Mouse (Mus musculus): ENCODE data around the gene St6galnac3. TPM values are rescaled to one million over a fixed set of nuclear protein-coding genes. Genes with fewer than 3 reads are reported as not detected.
"Not testable (repeated sequence)": the region's sequence is repeated elsewhere in the genome, so short reads cannot be mapped to it uniquely, and the experiment has no call there.

Gene St6galnac3
- polyA plus RNA-seq, 1 experiment from 2014 or later = 48.6 TPM

DNA sequence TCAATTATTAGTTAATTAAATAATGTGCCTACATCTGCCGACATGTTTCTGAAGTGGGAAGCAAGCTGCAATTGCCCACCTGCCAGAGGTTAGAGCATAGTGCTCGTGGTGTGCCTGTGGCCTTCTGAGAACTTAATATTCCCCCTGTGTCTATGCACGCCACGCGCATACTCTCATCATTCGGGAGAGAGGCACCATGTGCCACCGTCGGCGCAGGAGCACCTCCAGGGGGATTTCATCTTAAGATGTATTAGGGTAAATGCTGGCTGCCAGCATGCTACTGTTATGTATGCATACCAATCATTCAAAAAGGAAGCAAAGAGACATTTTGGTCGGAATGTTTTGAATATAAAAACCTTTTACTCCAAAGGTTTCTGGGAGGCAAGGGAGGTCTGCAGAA, 319.3 kb downstream of the St6galnac3 start:
- 53% methylated on average over 10 of the region's 10 CpGs for WGBS
- Histone ChIP-seq H3K27me3 (no peaks in the 10 kb centered on the region), H3K9ac (no peak overlapping the region), H3K4me3 (replicated peaks) (no peak overlapping the region), H3K4me2 (replicated peaks) (no peak overlapping the region), H3K9me3 (replicated peaks) (no peaks in the 10 kb centered on the region), H3K36me3 (no peaks in the 10 kb centered on the region), H3K4me1 (peaks cover 8% of the 10 kb centered on the region; the same call in 1 of the 2 replicates), H3K27ac (replicated peaks) (no peak overlapping the region)
- ATAC-seq (ENCODE audit: insufficient number of reproducible peaks, low FRiP score, low TSS enrichment, low read depth) = no peak

- no peak for ATAC-seq (ENCODE audit: insufficient number of reproducible peaks, low FRiP score, low TSS enrichment, low read depth)
- no peak overlapping the region for H3K27ac ChIP-seq (replicated peaks)
Observed at GRCm38 (mm10) chr3:153400259-153400658, 324.7 kb downstream of the St6galnac3 start.

GRCm38 (mm10) chr3:153399574-153399973, 325.4 kb downstream of the St6galnac3 start:
- H3K27me3 ChIP-seq = no peaks in the 10 kb centered on the region
- H3K4me1 ChIP-seq = peaks cover 10% of the 10 kb centered on the region; the same call in 1 of the 2 replicates
- no peaks in the 10 kb centered on the region for H3K9me3 ChIP-seq (replicated peaks)
- ATAC-seq (ENCODE audit: insufficient number of reproducible peaks, low FRiP score, low TSS enrichment, low read depth) = no peak
- no peak overlapping the region for H3K27ac ChIP-seq (replicated peaks)
- no peaks in the 10 kb centered on the region for H3K36me3 ChIP-seq
- no peak overlapping the region for H3K4me3 ChIP-seq (replicated peaks)
- H3K4me2 ChIP-seq (replicated peaks) = no peak overlapping the region
- 79% methylated on average over 6 of the region's 6 CpGs for WGBS
- H3K9ac ChIP-seq = no peak overlapping the region

More at GRCm38 (mm10) chr3:153400259-153400658, 324.7 kb downstream of the St6galnac3 start:
- no peaks in the 10 kb centered on the region for H3K36me3 ChIP-seq
- H3K27me3 ChIP-seq = no peaks in the 10 kb centered on the region
- H3K9me3 ChIP-seq (replicated peaks) = no peaks in the 10 kb centered on the region
- no peak overlapping the region for H3K4me2 ChIP-seq (replicated peaks)
- H3K4me1 ChIP-seq = peaks cover 10% of the 10 kb centered on the region; the same call in 1 of the 2 replicates
- H3K9ac ChIP-seq = no peak overlapping the region
- WGBS = 91% methylated on average over 3 of the region's 3 CpGs
- H3K4me3 ChIP-seq (replicated peaks) = no peak overlapping the region

- ATAC-seq (ENCODE audit: insufficient number of reproducible peaks, low FRiP score, low TSS enrichment, low read depth) = no peak
- Histone ChIP-seq H3K4me1 (peaks cover 10% of the 10 kb centered on the region; the same call in 1 of the 2 replicates), H3K4me2 (replicated peaks) (no peak overlapping the region), H3K27me3 (no peaks in the 10 kb centered on the region), H3K36me3 (no peaks in the 10 kb centered on the region), H3K9me3 (replicated peaks) (no peaks in the 10 kb centered on the region), H3K4me3 (replicated peaks) (no peak overlapping the region), H3K27ac (replicated peaks) (no peak overlapping the region), H3K9ac (no peak overlapping the region)
- WGBS = 80% methylated on average over 9 of the region's 9 CpGs
Observed at GRCm38 (mm10) chr3:153397726-153398125, 327.2 kb downstream of the St6galnac3 start.

DNA sequence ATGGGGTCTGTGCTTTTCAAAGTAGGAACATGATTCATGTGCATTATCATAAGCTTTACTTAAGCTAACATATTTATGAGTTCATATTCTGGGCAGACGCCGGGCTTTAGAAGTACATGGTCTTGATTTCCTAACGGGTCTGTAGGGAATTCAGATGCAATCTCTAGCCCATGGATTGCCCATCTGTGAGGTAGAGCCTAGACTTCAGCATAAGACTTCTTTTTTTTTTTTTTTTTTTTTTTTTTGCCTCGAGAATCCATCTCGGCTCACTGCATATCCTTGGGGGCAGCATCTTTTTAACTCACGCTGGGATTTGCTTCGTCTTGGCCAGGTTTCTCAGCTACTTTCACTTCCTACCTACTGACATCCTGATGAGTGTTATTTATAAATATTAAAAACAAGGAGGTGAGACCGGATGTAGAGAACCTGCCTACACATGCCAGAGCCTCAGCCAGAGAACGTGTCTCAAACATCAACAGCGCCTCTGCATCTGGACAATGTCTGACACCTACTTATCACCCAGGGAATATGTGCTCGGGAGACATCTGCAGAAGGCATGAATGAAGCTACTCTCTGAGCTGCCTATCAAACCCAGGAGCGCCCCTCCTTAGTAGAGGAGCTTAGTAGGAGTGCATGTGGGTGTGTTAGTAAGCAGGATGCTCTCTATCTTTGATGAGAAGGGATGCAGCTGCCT, 328.5 kb downstream of the St6galnac3 start:
- no peak overlapping the region for H3K4me3 ChIP-seq (replicated peaks)
- H3K9me3 ChIP-seq (replicated peaks) = no peaks in the 10 kb centered on the region
- ATAC-seq (ENCODE audit: insufficient number of reproducible peaks, low FRiP score, low TSS enrichment, low read depth) = no peak
- no peak overlapping the region for H3K27ac ChIP-seq (replicated peaks)
- peaks cover 10% of the 10 kb centered on the region; the same call in 1 of the 2 replicates for H3K4me1 ChIP-seq
- WGBS = 51% methylated on average over 12 of the region's 12 CpGs
- no peak overlapping the region for H3K9ac ChIP-seq
- no peaks in the 10 kb centered on the region for H3K36me3 ChIP-seq
- no peak overlapping the region for H3K4me2 ChIP-seq (replicated peaks)
- H3K27me3 ChIP-seq = no peaks in the 10 kb centered on the region

DNA sequence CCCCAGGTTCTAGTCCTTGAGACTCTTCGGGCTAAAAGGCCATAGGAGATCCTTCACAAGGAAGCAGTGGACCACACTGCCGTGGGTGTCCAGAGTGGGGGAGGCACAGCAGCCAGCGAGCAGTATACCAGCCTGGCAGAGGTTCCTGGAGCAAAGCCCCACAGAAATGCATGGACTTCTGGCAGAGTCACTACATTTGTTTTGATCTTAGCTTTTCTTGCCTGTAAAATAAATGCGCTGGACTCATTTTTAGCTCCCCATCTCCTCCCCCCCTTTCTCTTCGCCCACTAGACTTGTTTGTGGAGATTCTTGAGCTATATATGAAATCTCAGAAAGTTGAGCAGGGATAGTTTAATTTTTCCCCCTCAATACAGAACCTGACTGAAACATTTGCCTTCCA, 329.6 kb downstream of the St6galnac3 start:
- 74% methylated on average over 5 of the region's 5 CpGs for WGBS

GRCm38 (mm10) chr3:153394751-153395150, 330.2 kb downstream of the St6galnac3 start:
- Histone ChIP-seq H3K9me3 (replicated peaks) (no peaks in the 10 kb centered on the region), H3K27ac (replicated peaks) (no peak overlapping the region), H3K4me2 (replicated peaks) (no peak overlapping the region), H3K36me3 (no peaks in the 10 kb centered on the region), H3K9ac (no peak overlapping the region), H3K27me3 (no peaks in the 10 kb centered on the region), H3K4me1 (peaks cover 10% of the 10 kb centered on the region; the same call in 1 of the 2 replicates), H3K4me3 (replicated peaks) (no peak overlapping the region)
- 94% methylated on average over 4 of the region's 4 CpGs for WGBS
- ATAC-seq (ENCODE audit: insufficient number of reproducible peaks, low FRiP score, low TSS enrichment, low read depth) = no peak

More for the DNA sequence above, 329.6 kb downstream of the St6galnac3 start:
- H3K27ac ChIP-seq (replicated peaks) = no peak overlapping the region
- H3K27me3 ChIP-seq = no peaks in the 10 kb centered on the region
- H3K4me2 ChIP-seq (replicated peaks) = no peak overlapping the region
- H3K4me1 ChIP-seq = peaks cover 10% of the 10 kb centered on the region; the same call in 1 of the 2 replicates
- H3K36me3 ChIP-seq = no peaks in the 10 kb centered on the region
- no peak overlapping the region for H3K4me3 ChIP-seq (replicated peaks)
- H3K9me3 ChIP-seq (replicated peaks) = no peaks in the 10 kb centered on the region
- no peak for ATAC-seq (ENCODE audit: insufficient number of reproducible peaks, low FRiP score, low TSS enrichment, low read depth)
- H3K9ac ChIP-seq = no peak overlapping the region

DNA sequence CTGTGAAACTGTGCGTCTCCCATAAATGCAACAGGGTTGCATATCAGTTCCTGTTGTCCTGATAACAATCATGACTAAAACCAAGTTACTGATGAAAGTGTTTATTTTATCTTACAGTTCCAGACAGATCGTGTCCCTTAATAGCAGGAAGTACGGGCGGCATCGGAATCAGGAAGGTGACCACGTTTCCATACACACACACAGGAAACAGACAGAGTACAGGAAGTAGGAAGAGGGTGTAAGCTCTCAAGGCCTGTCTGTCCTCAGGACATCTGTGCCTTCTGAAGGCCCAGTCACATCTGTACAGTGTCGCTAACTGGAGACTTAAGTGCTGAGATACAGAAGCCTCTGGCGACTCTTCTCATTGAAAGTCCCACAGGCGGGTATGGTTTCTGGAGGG, 330.8 kb downstream of the St6galnac3 start:
- H3K9me3 ChIP-seq (replicated peaks) = no peaks in the 10 kb centered on the region
- no peak overlapping the region for H3K27ac ChIP-seq (replicated peaks)
- 84% methylated on average over 9 of the region's 9 CpGs for WGBS
- H3K36me3 ChIP-seq = no peaks in the 10 kb centered on the region
- no peak for ATAC-seq (ENCODE audit: insufficient number of reproducible peaks, low FRiP score, low TSS enrichment, low read depth)
- no peak overlapping the region for H3K9ac ChIP-seq
- H3K4me3 ChIP-seq (replicated peaks) = no peak overlapping the region
- H3K4me1 ChIP-seq = peaks cover 10% of the 10 kb centered on the region; the same call in 1 of the 2 replicates
- H3K27me3 ChIP-seq = no peaks in the 10 kb centered on the region
- H3K4me2 ChIP-seq (replicated peaks) = no peak overlapping the region

DNA sequence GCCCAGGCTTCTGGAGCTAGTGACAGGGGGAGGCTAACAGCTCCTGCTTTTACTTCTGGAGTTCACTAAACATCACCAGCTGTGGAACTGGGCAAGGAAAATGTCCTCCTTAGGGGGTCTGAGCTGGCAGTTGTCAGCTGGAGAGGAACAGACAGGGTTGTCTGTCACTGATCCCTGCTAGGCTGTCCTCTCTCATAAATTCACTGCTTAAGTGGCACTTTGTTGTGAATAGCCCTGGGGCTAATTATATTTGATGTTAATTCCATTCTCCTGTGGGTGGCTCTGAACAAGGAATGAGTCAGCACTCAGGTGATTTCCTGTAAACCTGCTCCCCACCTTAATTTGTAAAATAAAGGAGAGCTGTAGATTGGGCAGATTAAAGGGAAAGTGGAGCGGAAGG, 333.5 kb downstream of the St6galnac3 start:
- WGBS = 67% methylated on average over 1 of the region's 1 CpGs
- not testable (repeated sequence) for H3K4me2 ChIP-seq (replicated peaks); H3K4me1 ChIP-seq; H3K27me3 ChIP-seq; H3K9ac ChIP-seq; H3K27ac ChIP-seq (replicated peaks); H3K36me3 ChIP-seq; H3K9me3 ChIP-seq (replicated peaks); H3K4me3 ChIP-seq (replicated peaks)
- peak; percentile 57 for ATAC-seq (ENCODE audit: insufficient number of reproducible peaks, low FRiP score, low TSS enrichment, low read depth)

- not testable (repeated sequence) for H3K36me3 ChIP-seq; H3K4me1 ChIP-seq; H3K27me3 ChIP-seq; H3K9me3 ChIP-seq (replicated peaks); H3K27ac ChIP-seq (replicated peaks); H3K4me3 ChIP-seq (replicated peaks); H3K4me2 ChIP-seq (replicated peaks); ATAC-seq (ENCODE audit: insufficient number of reproducible peaks, low FRiP score, low TSS enrichment, low read depth); H3K9ac ChIP-seq
- WGBS = 88% methylated on average over 5 of the region's 5 CpGs
Observed at GRCm38 (mm10) chr3:153384651-153385050, 340.3 kb downstream of the St6galnac3 start.

GRCm38 (mm10) chr3:153383656-153384055, 341.3 kb downstream of the St6galnac3 start:
- H3K4me3 ChIP-seq (replicated peaks) = no peak overlapping the region
- H3K27ac ChIP-seq (replicated peaks) = no peak overlapping the region
- no peak overlapping the region for H3K9ac ChIP-seq
- no peaks in the 10 kb centered on the region for H3K9me3 ChIP-seq (replicated peaks)
- H3K36me3 ChIP-seq = no peaks in the 10 kb centered on the region
- 95% methylated on average over 2 of the region's 2 CpGs for WGBS
- no peaks in the 10 kb centered on the region for H3K4me1 ChIP-seq
- no peak for ATAC-seq (ENCODE audit: insufficient number of reproducible peaks, low FRiP score, low TSS enrichment, low read depth)
- H3K4me2 ChIP-seq (replicated peaks) = no peak overlapping the region
- no peaks in the 10 kb centered on the region for H3K27me3 ChIP-seq

All from embryonic facial prominence, embryonic 15.5 days (tissue).